Mouse (Mus musculus): Measurements from ENCODE around the gene Aldh5a1. TPM values are rescaled to one million over a fixed set of nuclear protein-coding genes. Genes with fewer than 3 reads are reported as not detected.

Gene Aldh5a1
- total RNA-seq, 1 experiment from 2014 or later = 0.12 TPM

DNA sequence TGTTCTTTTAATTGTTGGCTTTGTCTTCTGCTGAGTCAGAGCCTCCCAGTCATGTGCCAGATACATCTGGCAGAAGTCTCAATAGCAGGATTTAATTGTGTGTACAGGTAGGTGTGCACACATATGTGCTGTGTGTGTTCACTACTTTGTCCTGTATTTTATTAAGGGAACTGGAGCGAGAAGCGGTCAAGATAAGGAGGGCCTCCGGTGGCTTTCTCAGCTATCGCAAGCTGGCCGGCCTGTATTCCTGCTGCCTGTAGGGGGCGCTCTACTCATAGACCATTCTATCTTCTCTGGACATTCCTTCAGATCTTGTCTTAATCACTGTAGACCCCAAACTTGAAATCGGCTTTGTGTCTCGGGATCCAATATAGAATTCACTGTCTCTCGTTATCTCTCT is 1.2 kb upstream of the Aldh5a1 start:
- no peak for ATAC-seq (ENCODE audit: extremely low read depth, insufficient number of reproducible peaks, low FRiP score, poor library complexity, severe bottlenecking)

DNA sequence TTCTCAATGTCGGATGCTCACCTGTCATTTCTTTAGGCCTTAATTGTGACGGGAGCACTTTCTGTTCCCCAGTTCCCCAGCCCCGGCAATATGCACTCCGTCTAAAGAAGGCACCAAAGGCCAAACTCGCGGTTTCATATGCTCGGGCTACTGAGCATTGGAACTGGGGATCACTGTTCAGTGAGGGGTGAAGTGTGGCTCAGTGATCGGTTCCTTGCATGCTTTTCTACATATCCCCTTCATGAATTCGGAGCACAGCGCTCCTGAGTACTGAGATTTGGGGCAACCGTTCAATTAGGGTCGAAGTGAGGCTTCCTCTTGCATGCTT is 342 bp upstream of the Aldh5a1 start:
- 0 out of 2 replicates have a peak, but pooled peaks have one; percentile 6 for ATAC-seq (ENCODE audit: extremely low read depth, insufficient number of reproducible peaks, low FRiP score, poor library complexity, severe bottlenecking)

DNA sequence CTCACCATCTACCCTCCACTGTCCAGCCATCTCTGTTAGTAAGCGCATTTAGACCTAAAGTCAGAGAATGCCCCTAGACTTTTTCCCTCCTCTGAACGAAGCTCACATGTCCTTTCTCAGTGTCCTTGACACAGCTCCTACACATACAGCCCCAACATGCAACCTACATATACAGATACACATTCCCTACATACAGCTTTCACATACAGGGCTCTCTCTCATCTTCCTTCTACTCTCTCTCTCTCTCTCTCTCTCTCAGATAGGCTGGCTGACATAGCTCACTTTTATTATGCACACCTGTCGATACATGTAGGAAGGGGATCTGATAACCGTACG is 721 bp downstream of the Aldh5a1 start:
- ATAC-seq (ENCODE audit: extremely low read depth, insufficient number of reproducible peaks, low FRiP score, poor library complexity, severe bottlenecking) = no peak

DNA sequence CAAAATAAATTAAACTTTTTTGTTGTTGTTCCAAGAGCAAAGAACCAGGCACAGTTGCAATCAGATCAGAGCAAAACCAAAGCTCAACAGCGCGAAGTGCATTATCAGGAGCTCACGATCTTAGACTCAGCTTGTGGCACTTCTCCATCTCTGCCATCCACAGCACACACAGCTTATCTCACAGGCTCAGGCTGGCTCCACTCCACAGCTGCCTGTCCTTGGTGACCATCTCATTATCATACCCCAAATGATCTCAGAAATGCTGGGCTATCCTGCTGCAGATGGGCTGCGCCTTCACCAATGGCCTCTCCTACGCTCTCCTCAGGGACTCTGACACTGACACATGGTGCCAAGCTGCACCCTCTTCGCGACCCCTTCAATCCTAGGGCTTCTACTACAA is 4.3 kb downstream of the Aldh5a1 start:
- ATAC-seq (ENCODE audit: extremely low read depth, insufficient number of reproducible peaks, low FRiP score, poor library complexity, severe bottlenecking) = no peak

DNA sequence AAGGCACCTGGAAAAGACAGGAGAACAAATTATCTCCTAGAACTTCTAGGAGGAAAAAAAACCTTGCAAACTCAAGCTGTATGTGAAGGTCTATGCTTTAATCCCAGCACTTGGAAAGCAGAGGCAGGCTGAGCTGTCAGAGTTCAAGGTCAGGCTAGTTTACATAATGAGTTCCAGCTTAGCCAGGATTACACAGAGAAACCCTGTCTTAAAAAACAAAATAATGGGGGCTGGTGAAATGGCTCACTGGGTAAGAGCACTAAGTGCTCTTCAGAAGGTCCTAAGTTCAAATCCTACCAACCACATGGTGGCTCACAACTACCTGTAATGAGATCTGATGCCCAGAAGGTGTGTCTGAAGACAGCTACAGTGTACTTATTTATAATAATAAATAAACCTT is 6.9 kb downstream of the Aldh5a1 start:
- ATAC-seq (ENCODE audit: extremely low read depth, insufficient number of reproducible peaks, low FRiP score, poor library complexity, severe bottlenecking) = no peak

DNA sequence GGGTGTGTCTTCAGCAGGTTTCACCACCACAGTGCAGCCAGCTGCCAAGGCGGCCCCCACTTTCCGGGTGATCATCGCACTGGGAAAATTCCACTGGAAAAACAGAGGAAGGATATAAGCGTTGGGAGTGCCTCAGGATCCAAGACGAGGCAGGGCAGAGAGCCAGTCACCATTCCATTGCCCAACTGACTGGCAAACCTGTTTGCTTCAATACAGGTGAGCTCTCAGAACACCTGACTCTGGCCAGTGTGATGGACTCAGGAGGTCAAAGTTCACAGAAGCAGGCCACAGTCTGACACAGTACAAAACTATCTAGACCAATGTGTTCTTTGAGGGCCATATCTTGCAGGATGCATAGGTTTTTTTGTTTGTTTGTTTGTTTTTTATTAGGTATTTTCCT is 13.5 kb downstream of the Aldh5a1 start:
- no peak for ATAC-seq (ENCODE audit: extremely low read depth, insufficient number of reproducible peaks, low FRiP score, poor library complexity, severe bottlenecking)

DNA sequence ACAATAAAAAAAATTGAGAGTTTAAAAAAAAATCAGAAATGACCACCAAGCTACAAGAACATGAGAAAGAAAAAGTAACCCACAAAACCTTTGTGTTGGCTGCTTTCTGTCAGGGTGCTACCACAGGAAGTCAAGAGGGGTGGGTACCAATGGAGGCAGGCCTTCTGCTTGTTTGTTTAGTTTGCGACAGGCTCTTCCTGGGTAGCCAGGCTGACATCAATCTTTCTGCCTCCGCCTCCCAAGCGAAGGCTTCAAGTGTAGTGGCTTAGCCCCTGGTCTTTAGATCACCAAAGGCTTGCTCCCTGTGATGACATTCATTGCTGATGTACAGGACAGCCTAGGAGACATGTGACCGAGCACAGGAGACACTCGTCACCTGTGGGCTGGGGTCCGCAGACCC is 16.2 kb downstream of the Aldh5a1 start:
- peak; percentile 30; the same call in 1 of the 2 replicates for ATAC-seq (ENCODE audit: extremely low read depth, insufficient number of reproducible peaks, low FRiP score, poor library complexity, severe bottlenecking)

DNA sequence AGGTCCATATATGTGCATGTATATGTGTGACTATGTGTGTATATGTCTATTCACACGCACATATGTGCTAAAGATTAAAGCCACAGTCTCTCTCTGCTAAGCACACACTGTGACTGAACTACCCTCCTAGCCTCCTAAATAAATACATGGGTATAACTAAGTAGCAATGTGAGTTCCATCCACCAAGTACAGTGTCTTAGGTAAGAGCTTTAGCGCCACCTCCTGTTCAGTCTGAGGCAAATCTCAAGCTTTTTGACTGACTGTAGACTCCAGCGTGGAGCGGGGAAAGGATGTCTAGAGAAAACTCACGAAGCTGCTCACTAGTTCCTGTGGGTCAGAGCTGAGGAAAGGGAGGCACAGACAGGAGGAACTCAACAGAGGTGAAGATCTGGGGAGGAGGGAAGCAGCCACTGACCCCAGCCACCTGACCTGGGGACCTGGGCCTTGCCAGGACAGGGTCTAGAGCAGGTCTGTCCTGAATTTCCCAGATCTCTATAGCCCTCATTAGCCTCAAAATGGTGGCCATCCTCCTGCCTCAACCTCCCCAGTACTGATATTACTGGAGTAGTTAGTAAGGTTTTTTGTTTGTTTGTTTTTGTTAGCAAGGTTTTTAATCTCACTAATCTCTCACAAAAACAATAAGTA is 17.0 kb downstream of the Aldh5a1 start:
- ATAC-seq (ENCODE audit: extremely low read depth, insufficient number of reproducible peaks, low FRiP score, poor library complexity, severe bottlenecking) = peak; percentile 60

DNA sequence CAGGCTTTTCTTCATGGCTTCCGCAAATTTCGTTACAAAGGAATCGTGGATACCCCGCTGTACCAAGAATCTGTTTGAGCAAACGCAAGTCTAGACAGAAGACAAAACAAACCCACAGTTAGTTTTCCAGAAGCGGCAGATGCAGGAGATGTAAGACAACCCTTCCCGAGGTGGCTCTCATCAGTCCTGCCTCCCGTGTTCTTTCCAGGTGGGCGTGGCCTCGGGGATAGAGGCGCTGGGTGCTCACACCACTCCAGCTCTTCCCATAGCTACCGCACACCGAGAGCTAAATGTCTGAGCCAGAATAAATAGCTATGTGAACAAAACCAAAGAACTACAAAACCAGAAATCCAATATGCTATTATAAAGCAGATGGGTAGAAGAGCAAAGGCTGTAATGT is 21.6 kb downstream of the Aldh5a1 start:
- no peak for ATAC-seq (ENCODE audit: extremely low read depth, insufficient number of reproducible peaks, low FRiP score, poor library complexity, severe bottlenecking)

DNA sequence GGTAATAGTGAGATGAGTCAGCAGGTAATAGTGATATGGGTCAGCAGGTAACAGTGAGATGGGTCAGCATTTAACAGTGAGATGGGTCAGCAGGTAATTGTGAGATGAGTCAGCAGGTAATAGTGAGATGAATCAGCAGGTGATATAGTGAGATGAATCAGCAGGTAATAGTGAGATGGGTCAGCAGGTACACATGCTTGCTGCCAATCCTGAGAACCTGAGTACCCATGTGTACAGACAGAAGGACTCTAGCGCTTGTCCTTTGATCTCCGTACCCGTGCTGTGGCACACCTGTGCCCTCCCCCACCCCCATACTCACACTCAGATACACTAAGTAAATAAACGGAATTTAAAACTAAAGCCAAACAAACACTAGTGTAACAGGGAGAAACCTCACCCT is 22.5 kb downstream of the Aldh5a1 start:
- no peak for ATAC-seq (ENCODE audit: extremely low read depth, insufficient number of reproducible peaks, low FRiP score, poor library complexity, severe bottlenecking)

DNA sequence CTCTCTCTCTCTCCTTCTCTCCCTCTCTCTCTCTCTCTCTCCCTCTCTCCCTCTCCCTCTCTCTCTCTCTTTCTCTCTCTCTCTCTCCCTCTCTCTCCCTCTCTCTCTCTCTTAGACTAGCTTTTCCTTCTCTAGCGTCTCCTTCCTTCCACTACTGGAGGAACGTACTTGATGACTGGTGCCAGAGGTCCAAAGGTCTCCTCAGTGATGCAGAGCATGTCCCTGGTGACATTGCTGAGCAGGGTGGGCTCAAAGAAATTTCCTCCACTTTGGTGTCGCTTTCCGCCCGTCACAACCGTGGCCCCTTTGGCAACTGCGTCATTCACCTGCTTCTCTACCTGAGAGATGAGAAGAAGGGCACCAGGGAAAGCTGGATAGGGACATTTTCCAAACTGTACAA is 23.9 kb downstream of the Aldh5a1 start:
- no peak for ATAC-seq (ENCODE audit: extremely low read depth, insufficient number of reproducible peaks, low FRiP score, poor library complexity, severe bottlenecking)

DNA sequence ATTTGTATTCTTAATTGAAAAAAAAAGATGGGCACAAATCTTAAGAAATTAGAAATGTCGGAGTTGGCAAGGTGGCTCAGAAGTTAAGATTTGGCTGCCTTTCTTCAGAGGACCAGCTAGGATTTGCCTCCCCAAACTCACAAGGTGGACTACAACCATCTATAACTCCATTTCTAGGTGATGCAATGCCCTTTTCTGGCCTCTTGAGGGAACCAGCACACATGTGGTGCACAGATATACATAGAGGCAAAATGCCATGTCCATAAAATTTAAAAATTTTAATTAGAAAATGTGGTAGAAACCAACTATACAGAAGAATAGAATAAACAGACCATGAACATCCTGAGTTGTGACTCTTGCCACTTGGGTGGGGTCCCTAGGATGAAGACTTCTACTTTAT is 28.3 kb downstream of the Aldh5a1 start:
- ATAC-seq (ENCODE audit: extremely low read depth, insufficient number of reproducible peaks, low FRiP score, poor library complexity, severe bottlenecking) = no peak

DNA sequence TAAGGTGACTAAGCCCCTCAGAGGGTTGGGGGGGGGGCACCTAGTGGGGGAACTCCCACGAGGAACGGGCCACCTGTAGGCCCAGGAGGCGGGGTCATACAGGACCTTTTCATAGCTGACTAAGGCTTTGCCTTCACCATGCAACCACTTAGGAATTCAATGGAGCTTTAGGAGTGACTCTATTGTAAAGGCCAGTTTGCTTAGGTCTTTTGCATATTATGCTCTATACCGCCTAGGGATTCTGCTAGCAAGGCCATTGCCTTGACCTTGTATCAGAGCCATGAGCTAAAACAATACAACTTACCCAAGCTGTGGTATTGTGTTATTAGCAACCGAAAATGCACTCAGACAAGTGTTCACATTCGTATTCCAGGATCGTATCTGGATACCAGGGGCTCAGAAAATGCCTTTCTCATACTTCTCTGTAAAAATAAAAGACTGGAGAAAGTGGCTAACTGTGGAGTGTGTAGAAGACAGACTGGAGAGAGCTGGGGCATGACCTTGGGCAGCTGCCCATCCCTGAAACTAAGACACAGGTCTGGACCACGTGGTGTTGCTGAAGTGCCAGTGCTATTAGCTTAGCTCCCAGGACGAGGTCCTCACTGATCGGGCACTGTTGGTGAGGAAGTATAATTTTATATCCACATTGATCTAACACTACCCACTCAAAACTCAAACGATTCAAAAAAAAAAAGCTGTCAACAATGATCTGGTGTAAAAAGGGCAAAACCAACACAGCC is 30.5 kb downstream of the Aldh5a1 start:
- ATAC-seq (ENCODE audit: extremely low read depth, insufficient number of reproducible peaks, low FRiP score, poor library complexity, severe bottlenecking) = no peak

DNA sequence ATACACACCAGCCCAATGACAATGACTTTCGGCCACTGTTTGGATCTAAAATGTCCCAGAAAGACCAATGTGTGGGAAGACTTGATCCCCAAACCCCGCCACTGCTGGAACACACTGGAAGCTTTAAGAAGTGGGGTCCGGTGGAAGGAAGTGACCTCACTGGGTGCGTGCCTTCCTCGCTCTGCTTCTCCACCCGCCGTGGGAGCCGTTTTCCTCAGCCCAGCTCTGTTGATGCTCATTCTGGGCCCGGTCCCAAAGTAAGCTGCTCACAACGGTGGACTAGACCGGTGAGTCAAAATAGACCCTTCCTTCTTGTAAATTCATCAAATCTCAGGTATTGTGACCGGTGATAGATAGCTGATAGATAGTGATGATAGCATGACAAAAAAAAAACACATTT is 32.0 kb downstream of the Aldh5a1 start:
- no peak for ATAC-seq (ENCODE audit: extremely low read depth, insufficient number of reproducible peaks, low FRiP score, poor library complexity, severe bottlenecking)

DNA sequence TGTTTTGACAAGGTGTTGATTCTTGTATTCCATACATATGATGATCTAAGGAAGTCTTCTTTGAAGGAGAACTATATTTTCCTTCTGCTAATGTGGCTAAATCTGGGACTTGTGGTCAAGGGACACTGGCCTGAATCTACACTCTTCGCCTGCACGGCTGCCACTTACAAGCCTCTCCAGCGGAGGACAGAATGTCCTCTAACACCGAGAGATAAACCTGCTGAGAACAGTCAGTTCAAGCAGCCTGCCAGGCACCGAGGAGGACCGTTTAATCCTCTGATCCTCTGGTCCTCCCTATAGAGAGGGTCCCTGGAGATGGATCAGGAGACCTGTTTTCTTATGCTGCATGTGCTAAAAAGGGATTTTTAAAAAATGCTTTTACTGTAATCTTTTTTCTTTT is 34.0 kb downstream of the Aldh5a1 start:
- no peak for ATAC-seq (ENCODE audit: extremely low read depth, insufficient number of reproducible peaks, low FRiP score, poor library complexity, severe bottlenecking)

DNA sequence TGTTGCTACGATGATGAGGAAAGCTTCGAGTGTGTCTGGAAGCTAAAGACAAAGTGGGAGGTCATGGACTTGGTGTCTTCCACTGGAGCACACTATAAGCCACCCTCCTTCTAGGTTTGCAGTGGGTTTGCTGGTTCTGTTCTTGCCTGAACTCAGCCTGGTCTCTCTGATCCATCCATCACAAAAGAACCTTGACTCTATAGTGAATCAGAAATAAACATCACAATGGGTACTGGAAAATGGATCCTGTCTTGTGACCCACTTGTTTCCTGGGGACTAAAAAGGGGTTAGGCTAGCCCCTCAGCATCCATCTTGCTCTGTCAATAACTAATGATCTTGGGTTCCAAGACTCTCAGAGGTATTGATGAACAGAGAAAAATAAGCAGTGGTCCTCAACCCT is 35.5 kb downstream of the Aldh5a1 start:
- no peak for ATAC-seq (ENCODE audit: extremely low read depth, insufficient number of reproducible peaks, low FRiP score, poor library complexity, severe bottlenecking)

DNA sequence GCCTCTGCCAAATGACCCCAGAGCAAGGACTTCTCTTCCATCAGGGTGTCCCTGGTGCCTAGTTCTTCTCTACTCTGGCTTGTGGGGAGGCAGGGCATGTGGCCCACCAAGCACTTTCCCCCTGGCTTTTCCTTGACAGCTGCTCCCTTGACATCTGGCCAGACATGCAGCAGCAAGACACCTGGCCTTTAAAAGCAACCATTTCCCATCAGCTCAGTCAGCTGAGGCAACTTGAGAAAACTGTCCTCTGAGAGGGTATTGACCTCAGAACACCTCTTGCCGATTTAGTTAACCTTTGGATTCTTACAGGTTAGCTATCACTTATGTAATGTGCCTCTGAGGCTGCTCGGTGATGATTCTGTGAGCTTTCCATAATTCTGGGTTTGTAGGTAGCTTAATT is 43.6 kb downstream of the Aldh5a1 start:
- no peak for ATAC-seq (ENCODE audit: extremely low read depth, insufficient number of reproducible peaks, low FRiP score, poor library complexity, severe bottlenecking)

DNA sequence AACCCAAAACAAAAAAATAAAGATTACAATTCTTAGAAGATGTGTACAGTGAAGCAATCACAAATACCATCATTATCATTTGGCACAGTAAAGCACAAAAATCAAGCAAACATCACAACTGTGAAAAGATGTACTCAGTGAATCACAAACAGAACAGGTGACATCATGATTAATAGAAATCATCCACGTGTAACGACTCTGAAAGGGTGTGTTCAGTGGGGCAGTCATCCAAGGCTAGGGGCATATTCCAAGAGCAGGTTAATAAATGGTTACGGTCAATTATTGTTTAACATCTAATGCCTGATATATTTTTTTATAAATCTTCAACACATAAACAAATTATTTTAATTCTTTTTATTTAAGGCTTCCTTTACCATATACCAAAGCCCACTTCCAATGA is 44.9 kb downstream of the Aldh5a1 start:
- ATAC-seq (ENCODE audit: extremely low read depth, insufficient number of reproducible peaks, low FRiP score, poor library complexity, severe bottlenecking) = no peak

DNA sequence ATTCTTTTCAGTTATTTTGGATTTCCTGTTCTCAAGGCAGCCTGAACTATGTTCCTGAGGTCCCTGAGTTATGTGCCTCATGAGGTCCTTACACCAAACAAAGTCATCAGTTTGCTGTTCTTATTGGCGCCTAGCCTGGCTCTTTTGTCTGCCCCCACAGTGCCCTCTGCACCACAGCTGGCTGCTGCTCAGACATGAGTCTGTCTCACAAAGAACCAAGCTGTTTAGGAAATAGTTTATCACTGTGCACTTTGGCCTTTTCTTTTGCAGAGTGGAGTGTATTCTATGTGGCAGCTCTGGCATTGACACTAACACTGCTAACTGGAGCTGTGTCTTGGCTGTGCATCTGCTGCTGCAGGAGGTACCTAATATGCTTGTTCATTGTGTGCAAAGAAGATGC is 47.9 kb downstream of the Aldh5a1 start:
- no peak for ATAC-seq (ENCODE audit: extremely low read depth, insufficient number of reproducible peaks, low FRiP score, poor library complexity, severe bottlenecking)

DNA sequence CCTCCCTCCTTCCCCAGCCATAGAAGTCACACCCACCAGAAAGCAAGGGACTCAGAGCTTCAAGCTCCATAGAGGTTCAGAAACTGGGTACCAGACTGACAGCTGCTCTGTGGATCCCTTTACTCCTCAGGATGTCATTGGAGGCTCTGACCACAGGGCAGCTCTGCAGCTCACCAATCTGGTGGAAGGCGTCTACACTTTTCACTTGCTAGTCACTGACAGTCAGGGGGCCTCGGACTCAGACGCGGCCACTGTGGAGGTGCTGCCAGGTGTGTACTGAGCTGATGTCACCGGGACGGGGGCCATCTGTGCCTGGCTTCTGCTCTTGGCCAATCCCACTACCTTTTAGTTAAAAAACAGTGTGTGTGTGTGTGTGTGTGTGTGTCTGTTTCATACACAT is 55.0 kb downstream of the Aldh5a1 start:
- no peak for ATAC-seq (ENCODE audit: extremely low read depth, insufficient number of reproducible peaks, low FRiP score, poor library complexity, severe bottlenecking)

DNA sequence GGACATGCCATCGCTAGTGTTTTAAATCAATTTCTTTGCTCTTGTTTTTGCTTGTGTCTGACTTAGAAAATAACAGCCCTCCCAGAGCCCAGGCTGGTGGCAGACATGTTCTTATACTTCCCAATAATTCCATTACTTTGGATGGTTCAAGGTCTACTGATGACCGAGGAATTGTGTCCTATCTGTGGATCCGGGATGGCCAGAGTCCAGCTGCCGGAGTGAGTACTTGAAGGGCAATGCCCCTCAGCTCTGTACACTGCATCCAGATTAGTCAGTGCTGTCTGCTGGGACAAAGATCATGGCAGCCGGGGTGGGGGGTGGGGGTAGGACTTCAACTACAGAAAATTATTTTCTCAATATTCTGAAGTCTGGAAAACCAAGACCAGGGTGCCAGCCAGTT is 56.8 kb downstream of the Aldh5a1 start:
- no peak for ATAC-seq (ENCODE audit: extremely low read depth, insufficient number of reproducible peaks, low FRiP score, poor library complexity, severe bottlenecking)
